Mouse (Mus musculus) bone marrow, adult 2 months (tissue): ENCODE results near the gene Med15.

Source experiments
- CTCF ChIP-seq: fragments of 200-500 bp; IDR thresholded peaks from 2 replicates; pipeline ENCODE4 v1.5.1; 2011; ENCODE audit warnings: low read length, control low read depth; ENCODE audit not compliant: control insufficient read depth, insufficient read depth
- POLR2A ChIP-seq: fragments of 200-500 bp; IDR thresholded peaks from 2 replicates; pipeline ENCODE4 v1.6.1; 2011; ENCODE audit warnings: low read depth, mild to moderate bottlenecking, control low read depth, low read length, borderline replicate concordance; ENCODE audit not compliant: control insufficient read depth

- TF ChIP-seq CTCF (no peak), POLR2A (no peak)
Measured at GRCm38 (mm10) chr16:17669886-17670285, 62.8 kb downstream of the Med15 start.
